Mouse (Mus musculus): ENCODE data around the gene Jdp2.

The Jdp2 gene

GRCm38 (mm10) chr12:85598611-85599477 is at the start of gene Jdp2:
Jdp2 (plus strand) TSS chr12:85599027.
- no peak for DNase-seq (ENCODE audit: low spot score)

GRCm38 (mm10) chr12:85549661-85550060 is 49.2 kb upstream of the Jdp2 start:
- DNase-seq (ENCODE audit: low spot score): no peak

DNA sequence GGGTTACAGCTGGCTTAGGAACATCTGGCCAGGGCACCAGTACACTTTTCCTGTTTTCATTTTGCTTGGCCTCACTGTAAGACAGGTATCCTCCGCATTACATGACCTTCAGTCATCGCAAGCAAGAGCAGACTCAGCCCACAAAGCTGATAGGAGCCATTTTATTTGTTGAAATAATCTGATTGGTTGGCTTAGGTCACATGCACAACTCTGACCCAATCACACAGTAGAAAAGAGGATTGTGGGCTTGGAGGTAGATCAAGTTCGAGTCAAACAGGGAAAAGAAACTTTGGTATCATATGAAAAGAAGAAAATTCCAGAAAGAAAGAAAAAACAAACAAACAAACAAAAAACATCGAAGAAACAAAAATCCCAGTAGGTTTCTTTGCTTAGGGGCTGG is 48.4 kb upstream of the Jdp2 start:
- no peak for DNase-seq (ENCODE audit: low spot score)

DNA sequence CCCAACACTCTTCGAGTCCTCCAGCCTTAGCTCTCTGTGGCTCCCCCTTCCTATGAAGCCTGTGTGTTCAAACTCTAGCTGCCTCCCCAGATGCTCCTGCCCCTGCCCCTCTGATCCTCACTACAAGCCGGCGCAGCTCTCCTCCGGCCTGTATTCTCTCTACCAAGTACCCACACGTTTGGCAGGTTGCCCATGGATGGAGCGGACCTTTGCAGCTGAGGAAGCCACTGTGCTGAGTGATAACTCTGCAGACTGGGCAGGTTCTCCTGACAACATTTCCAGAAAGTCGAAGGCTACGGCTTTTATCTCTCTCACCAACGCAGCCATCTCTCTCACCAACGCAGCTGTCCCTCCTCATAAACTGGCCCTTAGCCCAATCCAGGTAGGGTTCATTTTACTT is 39.5 kb upstream of the Jdp2 start:
- DNase-seq (ENCODE audit: low spot score): no peak

- no peak for DNase-seq (ENCODE audit: low spot score)
These were observed 33.4 kb upstream of the Jdp2 start for GRCm38 (mm10) chr12:85565441-85565840.

- DNase-seq (ENCODE audit: low spot score): no peak
These were observed 30.5 kb upstream of the Jdp2 start for GRCm38 (mm10) chr12:85568298-85568697.

GRCm38 (mm10) chr12:85569393-85570157 is 29.3 kb upstream of the Jdp2 start:
- DNase-seq (ENCODE audit: low spot score): no peak

DNA sequence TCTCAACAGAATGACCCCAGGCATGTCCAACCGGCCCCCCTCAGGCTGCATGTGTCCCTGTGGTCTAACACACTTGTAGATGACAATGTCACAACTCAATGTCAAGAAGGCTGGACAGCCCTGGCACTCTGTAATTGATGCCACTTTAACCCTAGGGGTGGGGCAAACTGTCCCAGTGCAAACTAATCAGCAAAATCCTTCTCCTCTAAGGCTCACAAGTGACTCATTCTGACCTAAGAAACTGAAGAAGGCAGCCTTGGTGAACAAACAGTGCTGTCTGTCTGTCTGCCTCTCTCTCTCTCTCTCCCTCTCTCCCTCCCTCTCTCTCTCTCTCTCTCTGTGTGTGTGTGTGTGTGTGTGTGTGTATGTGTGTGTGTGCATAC is 28.7 kb upstream of the Jdp2 start:
- no peak for DNase-seq (ENCODE audit: low spot score)

- DNase-seq (ENCODE audit: low spot score): no peak
These were observed 27.5 kb upstream of the Jdp2 start for GRCm38 (mm10) chr12:85571312-85571711.

DNA sequence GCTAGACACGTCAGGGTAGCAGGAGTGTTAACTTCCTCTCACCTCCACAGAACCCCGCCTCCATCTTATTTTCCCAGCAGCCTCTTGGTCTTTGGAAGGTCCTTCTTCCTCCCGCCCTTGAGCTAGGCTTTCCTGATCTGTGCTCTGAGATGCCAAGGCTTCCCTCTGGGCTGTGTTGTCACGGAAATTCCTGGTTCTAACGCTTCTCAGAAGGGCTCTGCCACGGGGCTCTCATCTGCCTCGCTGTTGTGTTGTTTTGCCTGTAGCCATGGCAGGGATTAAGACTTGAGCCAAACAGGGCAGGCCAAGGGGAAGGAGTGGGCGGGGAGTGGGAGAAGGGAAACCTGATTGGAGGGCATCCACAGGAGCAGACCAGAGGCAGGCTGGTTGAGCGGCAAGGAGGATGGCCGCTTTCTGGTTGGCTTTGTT is 26.8 kb upstream of the Jdp2 start:
- DNase-seq (ENCODE audit: low spot score): no peak

DNA sequence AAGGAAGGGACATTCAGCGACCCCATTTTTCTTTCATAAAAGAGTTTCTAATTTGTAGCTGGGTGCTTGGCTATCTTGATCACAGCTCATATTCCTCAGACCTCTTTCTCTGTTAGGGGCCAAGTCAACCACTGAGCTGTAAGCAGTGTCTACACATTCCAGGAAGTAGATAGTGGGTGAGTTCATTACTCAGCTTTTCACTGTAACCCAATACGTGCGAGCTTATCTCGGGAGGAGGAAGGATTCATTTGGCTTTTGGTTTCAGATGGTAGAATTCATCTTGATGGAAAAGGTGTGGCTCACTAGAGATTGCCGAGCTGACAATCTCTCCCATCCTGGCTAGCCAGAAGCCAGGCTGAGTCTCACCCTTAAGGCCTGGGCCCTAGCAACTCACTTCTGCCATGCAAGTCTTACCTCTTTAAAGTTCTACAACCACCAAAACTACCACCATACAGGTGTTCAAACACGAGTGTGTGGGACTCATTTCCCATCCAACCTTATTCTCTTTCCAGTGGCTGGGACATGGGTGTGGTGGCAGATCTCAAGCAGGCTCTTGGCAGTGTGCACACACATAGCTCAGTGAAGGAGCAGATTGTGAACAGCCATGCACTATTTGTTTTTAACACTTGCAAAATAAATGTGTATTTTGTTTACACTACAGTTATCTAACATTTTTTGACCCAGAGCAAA is 23.9 kb upstream of the Jdp2 start:
- no peak for DNase-seq (ENCODE audit: low spot score)

DNA sequence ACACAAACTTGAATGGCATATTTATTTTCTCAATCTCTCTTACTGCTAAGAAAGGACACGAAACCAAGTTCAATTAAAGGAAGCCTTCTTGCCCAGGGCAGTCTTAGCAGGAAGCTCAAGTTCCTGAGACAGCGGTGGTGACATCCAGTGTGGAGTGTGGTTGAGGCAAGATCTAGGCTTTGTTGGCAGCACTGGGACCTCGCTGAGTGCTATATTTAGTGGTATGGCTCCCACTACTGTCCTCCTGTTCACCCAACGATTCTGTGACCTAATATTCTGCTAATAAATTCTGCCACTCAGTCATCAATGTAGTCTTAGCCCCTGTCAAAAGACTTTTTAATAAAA is 23.4 kb upstream of the Jdp2 start:
- no peak for DNase-seq (ENCODE audit: low spot score)

DNA sequence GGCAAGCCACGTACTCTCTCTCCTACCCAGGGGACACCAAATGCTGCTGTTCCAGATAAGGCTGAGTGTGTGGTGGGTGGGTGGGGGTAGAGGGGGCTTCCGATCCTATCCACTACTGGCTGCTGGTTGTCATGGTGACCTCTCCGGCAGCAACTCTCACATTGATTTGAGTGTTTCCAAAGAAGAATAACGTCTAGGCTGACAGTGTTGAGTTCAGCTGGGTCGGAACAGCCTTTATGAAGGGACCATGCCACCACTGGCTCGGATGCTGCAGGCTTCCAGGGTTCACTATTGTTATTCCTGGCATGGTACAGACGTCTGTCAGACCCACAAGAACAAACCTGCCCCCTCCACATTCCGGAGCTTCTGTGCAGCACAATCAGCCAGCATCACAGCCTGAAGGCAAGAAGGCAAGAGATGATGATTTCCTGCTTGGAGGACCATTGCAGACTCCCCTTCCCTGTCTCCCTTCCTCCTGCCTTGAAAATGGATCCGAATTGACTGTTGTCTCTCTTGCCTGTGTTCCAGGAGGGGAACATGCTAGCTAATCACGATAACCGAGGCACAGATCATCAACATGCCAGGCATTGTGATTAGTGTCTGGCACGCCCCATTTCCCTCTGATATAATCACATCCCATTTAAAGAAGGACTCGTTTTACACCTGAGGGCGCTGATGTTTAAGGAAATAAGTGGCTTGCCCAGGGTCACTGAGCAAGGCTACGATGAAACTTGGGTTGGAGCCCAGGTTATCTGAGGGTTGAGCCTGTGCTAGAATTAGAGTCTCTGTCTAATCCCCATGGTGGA is 17.4 kb upstream of the Jdp2 start:
- no peak for DNase-seq (ENCODE audit: low spot score)

DNA sequence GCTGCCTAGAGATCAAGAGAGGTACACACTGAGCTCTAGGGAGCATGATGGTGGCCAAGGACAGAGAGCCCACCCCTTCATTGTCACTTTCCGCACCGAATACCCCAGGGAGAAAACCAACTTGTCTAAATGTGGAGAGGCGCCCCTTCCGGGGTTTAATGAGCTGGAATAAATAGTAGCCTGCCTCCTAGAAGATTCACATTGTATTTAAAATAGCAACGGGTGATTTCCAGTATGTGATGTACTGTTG is 16.8 kb upstream of the Jdp2 start:
- no peak for DNase-seq (ENCODE audit: low spot score)

DNA sequence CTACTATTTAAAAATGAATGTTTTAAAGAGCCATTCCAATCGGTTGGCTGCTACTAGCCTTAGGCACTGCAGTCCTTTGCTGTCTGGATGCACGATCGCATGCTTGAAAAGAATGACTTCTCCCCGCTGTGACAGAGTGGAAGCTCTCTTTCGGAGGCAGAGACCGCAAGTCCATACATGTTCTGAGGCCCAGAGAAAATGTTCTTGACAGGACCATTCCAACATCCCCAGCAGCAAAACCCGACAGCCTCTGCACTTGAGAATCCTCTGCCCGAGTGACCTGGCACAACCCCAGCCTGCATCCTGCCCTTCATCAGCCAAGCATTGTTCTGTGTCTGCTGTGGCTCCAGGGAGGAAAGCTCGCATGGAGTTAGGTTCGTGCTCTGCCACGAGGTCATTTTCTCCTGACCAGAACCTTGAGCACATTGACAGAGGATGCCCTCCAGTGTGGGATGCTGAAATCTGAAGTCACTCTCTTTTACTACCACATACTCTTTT is 13.0 kb upstream of the Jdp2 start:
- no peak for DNase-seq (ENCODE audit: low spot score)

GRCm38 (mm10) chr12:85589870-85590382 is 8.9 kb upstream of the Jdp2 start:
- no peak for DNase-seq (ENCODE audit: low spot score)

- DNase-seq (ENCODE audit: low spot score): no peak
These were observed 5.9 kb upstream of the Jdp2 start for GRCm38 (mm10) chr12:85592943-85593342.

- no peak for DNase-seq (ENCODE audit: low spot score)
These were observed 4.4 kb upstream of the Jdp2 start for GRCm38 (mm10) chr12:85594390-85594789.

DNA sequence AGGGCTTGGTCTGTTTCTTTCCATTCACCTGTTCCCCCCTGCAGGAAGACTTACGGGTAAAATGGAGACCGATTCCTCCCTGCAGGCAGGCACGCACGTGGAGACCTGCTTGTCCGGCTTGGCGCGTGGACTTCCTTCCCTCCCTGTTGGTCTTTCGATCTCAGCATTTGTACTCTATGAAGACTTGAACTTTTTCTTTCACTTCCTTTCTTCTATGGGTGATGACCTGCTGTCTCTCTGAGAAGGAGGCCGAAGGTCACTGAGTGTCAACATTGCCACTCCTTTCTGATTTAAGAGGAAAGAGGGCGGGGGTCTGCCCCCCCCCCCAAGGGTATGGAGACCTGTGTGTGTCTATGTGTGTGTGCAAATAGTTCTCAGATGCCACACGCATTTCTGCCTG is 774 bp upstream of the Jdp2 start:
- DNase-seq (ENCODE audit: low spot score): no peak

GRCm38 (mm10) chr12:85599478-85600152 is 788 bp downstream of the Jdp2 start:
- no peak for DNase-seq (ENCODE audit: low spot score)

GRCm38 (mm10) chr12:85600637-85601036 is 1.8 kb downstream of the Jdp2 start:
- DNase-seq (ENCODE audit: low spot score): no peak
